8 mouse cellular contexts compared by ENCODE assay signal in the genomic region with DNA sequence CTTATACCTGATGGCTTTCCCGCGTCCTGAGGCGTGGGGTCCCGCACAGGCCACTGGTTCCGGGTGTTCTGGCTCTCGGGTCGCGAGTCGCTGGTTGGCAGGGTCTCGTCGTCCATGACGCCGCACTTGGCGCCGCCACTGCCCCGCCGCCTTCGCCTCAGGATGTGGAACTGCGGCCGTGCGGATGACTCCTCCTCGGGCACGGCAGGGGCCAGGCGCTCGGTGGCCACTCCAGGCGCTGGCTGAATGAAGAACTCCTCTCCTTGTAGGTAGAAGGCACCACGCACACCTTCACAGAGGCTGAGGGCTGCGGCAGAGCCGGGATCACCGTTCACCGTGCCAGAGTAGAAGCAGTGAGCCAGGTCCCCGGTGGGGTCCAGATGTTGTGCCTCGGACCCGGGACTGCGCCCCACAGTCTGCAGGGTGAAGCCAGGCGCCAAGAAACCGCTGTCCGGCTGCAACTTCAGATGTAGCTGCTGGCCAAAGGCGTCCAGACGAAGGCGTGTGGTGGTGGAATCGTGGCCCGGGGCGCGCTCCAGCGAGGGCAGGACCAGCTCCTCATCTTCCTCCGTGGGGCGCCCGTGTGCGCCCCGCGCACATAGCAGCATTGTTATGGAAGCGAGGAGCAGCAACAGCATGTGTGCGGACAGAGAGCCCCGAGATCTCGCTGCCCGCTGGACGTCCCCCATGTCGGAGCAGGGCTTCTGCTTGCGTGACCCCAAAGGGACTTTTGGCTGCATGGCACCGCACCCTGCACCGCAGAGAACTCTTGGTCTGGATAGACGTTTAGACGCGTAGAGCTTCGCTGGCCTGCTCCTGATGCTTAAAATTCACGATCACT. TPM values are rescaled to one million over a fixed set of nuclear protein-coding genes. Genes with fewer than 3 reads are reported as not detected.
DNase-seq lines count a peak whose midpoint lies in the region; ATAC-seq and TF ChIP-seq lines count a peak whose summit lies in the region.

No protein-coding gene starts in this region.

- no peaks in the 10 kb centered on the region for H3K9me3 ChIP-seq in ES-E14 (ENCODE audit: control insufficient read depth, insufficient read depth, low read depth, low read length)
- no peaks in the 10 kb centered on the region for H3K9me3 ChIP-seq in forebrain, embryonic 14.5 days (replicated peaks; ENCODE audit: control insufficient read depth, low read length)
- no peaks in the 10 kb centered on the region for H3K9me3 ChIP-seq in stomach, embryonic 15.5 days

- no peak overlapping the region for H3K27ac ChIP-seq in ES-E14 (ENCODE audit: insufficient read depth, low read depth, low read length, poor library complexity, severe bottlenecking)
- H3K27ac ChIP-seq in bone marrow, adult 2 months (ENCODE audit: control insufficient read depth, insufficient read depth, low read depth, low read length, poor library complexity) = no peak overlapping the region
- peak overlapping the region; percentile 72; the same call in 1 of the 2 replicates for H3K27ac ChIP-seq in forebrain, embryonic 14.5 days (ENCODE audit: low read depth, low read length)
- H3K27ac ChIP-seq in stomach, embryonic 15.5 days = peak overlapping the region; percentile 96

- under 1% methylated on average over 67 of the region's 67 CpGs for WGBS in bone marrow, adult 2 months
- WGBS in forebrain, embryonic 14.5 days = under 1% methylated on average over 67 of the region's 67 CpGs
- under 1% methylated on average over 67 of the region's 67 CpGs for WGBS in stomach, embryonic 15.5 days

- in situ Hi-C loops in ES-E14 (cut with MboI; ENCODE audit: low sequenced_read_pairs in 2 of 2, unreplicated experiment in 2 of 2) = loop anchor here (10.0 to 25.0 kb wide), 3 partner anchors 613 to 1435 kb away; no protein-coding TSS in a partner anchor

- TF ChIP-seq POLR2A in bone marrow, adult 2 months (IDR thresholded peaks at IDR 0.05; ENCODE audit: borderline replicate concordance, control insufficient read depth, low read depth, low read length) = no peak

- no peaks in the 10 kb centered on the region for H3K27me3 ChIP-seq in forebrain, embryonic 14.5 days (replicated peaks; ENCODE audit: control insufficient read depth, insufficient read depth, low read length)
- H3K27me3 ChIP-seq in stomach, embryonic 15.5 days (replicated peaks) = no peaks in the 10 kb centered on the region

- 0 out of 2 replicates have a peak, but pooled peaks have one; percentile 4 for ATAC-seq in forebrain, embryonic 14.5 days
- ATAC-seq in hematopoietic stem cell, adult 5-6 weeks (replicated peaks in 1 of 2; ENCODE audit: insufficient read depth in 1 of 2, low FRiP score in 2 of 2, low TSS enrichment in 1 of 2, low read depth in 1 of 2, poor library complexity in 2 of 2, severe bottlenecking in 2 of 2) = peak; percentile 28 to 33
- no peak for ATAC-seq in stomach, embryonic 15.5 days (ENCODE audit: insufficient read depth, low FRiP score, low read depth)
- no peak for ATAC-seq in activated CD4-positive, CD25-positive, alpha-beta regulatory T cell, adult 4 months

- no peak for DNase-seq in ES-E14 (ENCODE audit: low read depth, low spot score)
- peak; percentile 38 for DNase-seq in forebrain, embryonic 14.5 days (ENCODE audit: low spot score)
- peak; percentile 23 to 44 for DNase-seq in layer of hippocampus, postnatal 36 days
- peak; percentile 54 for DNase-seq in mesoderm, embryonic 11.5 days (ENCODE audit: low read depth, low spot score)

- H3K36me3 ChIP-seq in ES-E14 (ENCODE audit: control insufficient read depth, insufficient read depth, low read length, poor library complexity, severe bottlenecking) = peaks cover 3% of the 10 kb centered on the region; the same call in 1 of the 2 replicates
- H3K36me3 ChIP-seq in forebrain, embryonic 14.5 days (ENCODE audit: control insufficient read depth, insufficient read depth, low read length) = 0 out of 2 replicates have a peak, but pooled peaks cover 2% of the 10 kb centered on the region
- H3K36me3 ChIP-seq in stomach, embryonic 15.5 days = peaks cover 21% of the 10 kb centered on the region

- H3K4me2 ChIP-seq in forebrain, embryonic 14.5 days (ENCODE audit: low read length) = peak overlapping the region; percentile 92
- peak overlapping the region; percentile 90 for H3K4me2 ChIP-seq in stomach, embryonic 15.5 days

- H3K9ac ChIP-seq in ES-E14 (ENCODE audit: insufficient read depth, low read depth, low read length, poor library complexity, severe bottlenecking) = peak overlapping the region; percentile 58
- peak overlapping the region; percentile 68 for H3K9ac ChIP-seq in forebrain, embryonic 14.5 days (ENCODE audit: low read length)
- H3K9ac ChIP-seq in stomach, embryonic 15.5 days = peak overlapping the region; percentile 73

- no peak for TF ChIP-seq CTCF in bone marrow, adult 2 months (IDR thresholded peaks at IDR 0.05; ENCODE audit: control insufficient read depth, insufficient read depth, low read length)

- peaks cover 0 to 1% of the 10 kb centered on the region in 2 experiments; a peak in 1 of 4 replicates for H3K4me1 ChIP-seq in ES-E14 (ENCODE audit: control insufficient read depth in 2 of 2, insufficient read depth in 2 of 2, low read length in 2 of 2, poor library complexity in 1 of 2)
- H3K4me1 ChIP-seq in bone marrow, adult 2 months (ENCODE audit: control insufficient read depth, insufficient read depth, low read length) = no peaks in the 10 kb centered on the region
- H3K4me1 ChIP-seq in forebrain, embryonic 14.5 days (ENCODE audit: control insufficient read depth, insufficient read depth, low read length) = peaks cover 10% of the 10 kb centered on the region; the same call in 1 of the 2 replicates
- H3K4me1 ChIP-seq in stomach, embryonic 15.5 days = peaks cover 15% of the 10 kb centered on the region; the same call in 1 of the 2 replicates

- H3K4me3 ChIP-seq in ES-E14 (ENCODE audit: insufficient read depth in 1 of 2, low read depth in 1 of 2, low read length in 2 of 2, poor library complexity in 1 of 2, severe bottlenecking in 1 of 2) = peak overlapping the region; percentile 69 to 84
- H3K4me3 ChIP-seq in bone marrow, adult 2 months (replicated peaks; ENCODE audit: control insufficient read depth, low read depth, low read length) = peak overlapping the region; percentile 16
- peak overlapping the region; percentile 49 for H3K4me3 ChIP-seq in forebrain, embryonic 14.5 days (ENCODE audit: low read depth, low read length)
- peak overlapping the region; percentile 74 for H3K4me3 ChIP-seq in stomach, embryonic 15.5 days (replicated peaks)

TF ChIP-seq in ES-E14, 5 proteins besides CTCF, POLR2A, EP300 and RAD21:
- TF ChIP-seq MAFK (IDR thresholded peaks at IDR 0.05; ENCODE audit: insufficient read depth, low read depth, low read length) = no peak
- TF ChIP-seq CHD2 (IDR thresholded peaks at IDR 0.05; ENCODE audit: low read depth, low read length) = no peak
- TF ChIP-seq ZNF384 (IDR thresholded peaks at IDR 0.05; ENCODE audit: low read depth, low read length) = no peak
- TF ChIP-seq ZC3H11A (IDR thresholded peaks at IDR 0.05; ENCODE audit: borderline replicate concordance, low read depth, low read length) = no peak
- TF ChIP-seq HCFC1 (IDR thresholded peaks at IDR 0.05; ENCODE audit: borderline replicate concordance, insufficient read depth, low read length) = no peak

RNA-seq across cellular contexts. Expression of gene Adamts1, which starts 0.7 kb away (rescaled TPM):
- total RNA-seq in ES-E14 (2012; rRNA removed) = 7.6 and 8.3 TPM in 2 replicates
- 0.88 and 2.7 TPM in 2 replicates for polyA plus RNA-seq in bone marrow, adult 2 months (2011; ENCODE audit: insufficient read depth, insufficient read length, low replicate concordance, missing spikeins)
- polyA plus RNA-seq in forebrain, embryonic 14.5 days (2014; fragmentation: Nextera tagmentation; extraction: Ambion mirVana) = 6.7 and 7.4 TPM in 2 replicates
- 0.69 and 1.7 TPM in 2 replicates for total RNA-seq in hematopoietic stem cell, adult 5-6 weeks (2017)
- 10 to 100 TPM; 27.8 to 35.9 TPM for total RNA-seq in layer of hippocampus, postnatal 36 days (2021)
- polyA plus RNA-seq in stomach, embryonic 15.5 days (2015; fragmentation: Nextera tagmentation; extraction: Ambion mirVana) = 37.6 and 45.9 TPM in 2 replicates
- polyA plus RNA-seq in activated CD4-positive, CD25-positive, alpha-beta regulatory T cell, adult 4 months (2017; shearing (Covaris generic)) = not detected

Comparison
In these comparisons a context has a peak if more than half of its experiments do, and no peak if none do; other contexts are left out.
1. H3K27ac ChIP-seq: peak in forebrain, embryonic 14.5 days (single experiment) and stomach, embryonic 15.5 days (single experiment); none in ES-E14 (single experiment) and bone marrow, adult 2 months (single experiment).
2. H3K4me3 ChIP-seq: peak in every context shown above with its lines; median percentile 76 in ES-E14; 74 in stomach, embryonic 15.5 days; 49 in forebrain, embryonic 14.5 days; 16 in bone marrow, adult 2 months.
3. ATAC-seq: peak in forebrain, embryonic 14.5 days (single experiment) and hematopoietic stem cell, adult 5-6 weeks (2 of 2); none in stomach, embryonic 15.5 days (single experiment) and activated CD4-positive, CD25-positive, alpha-beta regulatory T cell, adult 4 months (single experiment).
4. Peak in every context shown above with its lines, with median percentiles within 50 percentile points of each other: H3K9ac ChIP-seq.